Mouse (Mus musculus): ENCODE measurements at regions not wholly inside any gene's neighbourhood (a gene's known extent, or its start where the extent isn't known, plus 50 kb on each side); places are given as distances from the start of the nearest gene placed in this dataset.
A peak's percentile ranks its signal among the peaks of the same experiment; 100 is the strongest.

- H3K4me1 ChIP-seq (ENCODE audit: control insufficient read depth, insufficient read depth, low read length), result no peaks in the 10 kb centered on the region; the same call in 1 of the 2 replicates
- no peak overlapping the region for H3K4me3 ChIP-seq (ENCODE audit: low read depth, low read length)
- H3K4me2 ChIP-seq (ENCODE audit: low read depth, low read length), result no peak overlapping the region
- H3K27me3 ChIP-seq (replicated peaks; ENCODE audit: control insufficient read depth, insufficient read depth, low read length), result no peaks in the 10 kb centered on the region
- no peak overlapping the region for H3K9ac ChIP-seq (ENCODE audit: low read depth, low read length)
- H3K36me3 ChIP-seq (ENCODE audit: control insufficient read depth, insufficient read depth, low read length), result no peaks in the 10 kb centered on the region
- no peaks in the 10 kb centered on the region for H3K9me3 ChIP-seq (ENCODE audit: control insufficient read depth, low read length)
- H3K27ac ChIP-seq (replicated peaks; ENCODE audit: low read depth, low read length), result no peak overlapping the region
- ATAC-seq (ENCODE audit: low read depth) (no peak), DNase-seq (ENCODE audit: low spot score) (no peak)
- 42% methylated on average over 5 of the region's 5 CpGs for WGBS
Measured at GRCm38 (mm10) chr2:75564809-75565208, 94.3 kb upstream of the Hnrnpa3 start.

- no peak for ATAC-seq (ENCODE audit: low read depth)
- no peak overlapping the region for H3K4me2 ChIP-seq (ENCODE audit: low read depth, low read length)
Measured at GRCm38 (mm10) chr2:75567131-75567530, 91.9 kb upstream of the Hnrnpa3 start.

GRCm38 (mm10) chr2:75569756-75570155, 89.3 kb upstream of the Hnrnpa3 start:
- Histone ChIP-seq H3K4me2 (ENCODE audit: low read depth, low read length) (no peak overlapping the region), H3K36me3 (ENCODE audit: control insufficient read depth, insufficient read depth, low read length) (no peaks in the 10 kb centered on the region), H3K4me3 (ENCODE audit: low read depth, low read length) (no peak overlapping the region), H3K27me3 (replicated peaks; ENCODE audit: control insufficient read depth, insufficient read depth, low read length) (no peaks in the 10 kb centered on the region), H3K4me1 (ENCODE audit: control insufficient read depth, insufficient read depth, low read length) (no peaks in the 10 kb centered on the region), H3K27ac (replicated peaks; ENCODE audit: low read depth, low read length) (no peak overlapping the region), H3K9me3 (ENCODE audit: control insufficient read depth, low read length) (no peaks in the 10 kb centered on the region), H3K9ac (ENCODE audit: low read depth, low read length) (no peak overlapping the region)
- ATAC-seq (ENCODE audit: low read depth), result no peak
- WGBS, result 83% methylated on average over 6 of the region's 6 CpGs
- no peak for DNase-seq (ENCODE audit: low spot score)

More at GRCm38 (mm10) chr2:75567131-75567530, 91.9 kb upstream of the Hnrnpa3 start:
- no peaks in the 10 kb centered on the region for H3K4me1 ChIP-seq (ENCODE audit: control insufficient read depth, insufficient read depth, low read length)
- H3K36me3 ChIP-seq (ENCODE audit: control insufficient read depth, insufficient read depth, low read length), result no peaks in the 10 kb centered on the region
- H3K4me3 ChIP-seq (ENCODE audit: low read depth, low read length), result no peak overlapping the region
- H3K9ac ChIP-seq (ENCODE audit: low read depth, low read length), result no peak overlapping the region
- H3K27me3 ChIP-seq (replicated peaks; ENCODE audit: control insufficient read depth, insufficient read depth, low read length), result no peaks in the 10 kb centered on the region
- WGBS, result 81% methylated on average over 4 of the region's 4 CpGs
- no peak for DNase-seq (ENCODE audit: low spot score)
- H3K9me3 ChIP-seq (ENCODE audit: control insufficient read depth, low read length), result no peaks in the 10 kb centered on the region
- H3K27ac ChIP-seq (replicated peaks; ENCODE audit: low read depth, low read length), result no peak overlapping the region

GRCm38 (mm10) chr2:75570246-75570645, 88.8 kb upstream of the Hnrnpa3 start:
- WGBS, result 65% methylated on average over 2 of the region's 2 CpGs
- Histone ChIP-seq H3K27ac (replicated peaks; ENCODE audit: low read depth, low read length) (no peak overlapping the region), H3K36me3 (ENCODE audit: control insufficient read depth, insufficient read depth, low read length) (no peaks in the 10 kb centered on the region), H3K4me3 (ENCODE audit: low read depth, low read length) (no peak overlapping the region), H3K4me2 (ENCODE audit: low read depth, low read length) (no peak overlapping the region), H3K4me1 (ENCODE audit: control insufficient read depth, insufficient read depth, low read length) (no peaks in the 10 kb centered on the region), H3K9me3 (ENCODE audit: control insufficient read depth, low read length) (no peaks in the 10 kb centered on the region), H3K9ac (ENCODE audit: low read depth, low read length) (no peak overlapping the region), H3K27me3 (replicated peaks; ENCODE audit: control insufficient read depth, insufficient read depth, low read length) (no peaks in the 10 kb centered on the region)
- no peak for DNase-seq (ENCODE audit: low spot score)
- no peak for ATAC-seq (ENCODE audit: low read depth)

- Histone ChIP-seq H3K9ac (ENCODE audit: low read depth, low read length) (peak overlapping the region; percentile 55), H3K9me3 (ENCODE audit: control insufficient read depth, low read length) (no peaks in the 10 kb centered on the region), H3K36me3 (ENCODE audit: control insufficient read depth, insufficient read depth, low read length) (no peaks in the 10 kb centered on the region), H3K27ac (replicated peaks; ENCODE audit: low read depth, low read length) (no peak overlapping the region), H3K27me3 (replicated peaks; ENCODE audit: control insufficient read depth, insufficient read depth, low read length) (peaks cover 13% of the 10 kb centered on the region), H3K4me2 (ENCODE audit: low read depth, low read length) (peak overlapping the region; percentile 68), H3K4me3 (ENCODE audit: low read depth, low read length) (peak overlapping the region; percentile 36), H3K4me1 (ENCODE audit: control insufficient read depth, insufficient read depth, low read length) (peaks cover 11% of the 10 kb centered on the region)
- WGBS, result 2% methylated on average over 16 of the region's 16 CpGs
- peak; percentile 90 for DNase-seq (ENCODE audit: low spot score)
- peak; percentile 79 for ATAC-seq (ENCODE audit: low read depth)
Measured at GRCm38 (mm10) chr2:75584975-75585374, 74.1 kb upstream of the Hnrnpa3 start.

GRCm38 (mm10) chr2:75588572-75588971, 70.5 kb upstream of the Hnrnpa3 start:
- DNase-seq (ENCODE audit: low spot score), result peak; percentile 87
- no peaks in the 10 kb centered on the region for H3K9me3 ChIP-seq (ENCODE audit: control insufficient read depth, low read length)
- H3K27me3 ChIP-seq (replicated peaks; ENCODE audit: control insufficient read depth, insufficient read depth, low read length), result peaks cover 31% of the 10 kb centered on the region

GRCm38 (mm10) chr2:75589452-75589851, 69.6 kb upstream of the Hnrnpa3 start:
- H3K4me3 ChIP-seq (ENCODE audit: low read depth, low read length), result peak overlapping the region; percentile 13
- H3K9me3 ChIP-seq (ENCODE audit: control insufficient read depth, low read length), result no peaks in the 10 kb centered on the region
- peak overlapping the region; percentile 42 for H3K4me2 ChIP-seq (ENCODE audit: low read depth, low read length)
- peak; percentile 75 for ATAC-seq (ENCODE audit: low read depth)
- H3K27me3 ChIP-seq (replicated peaks; ENCODE audit: control insufficient read depth, insufficient read depth, low read length), result peaks cover 33% of the 10 kb centered on the region
- 7% methylated on average over 19 of the region's 19 CpGs for WGBS
- no peak overlapping the region for H3K27ac ChIP-seq (replicated peaks; ENCODE audit: low read depth, low read length)
- DNase-seq (ENCODE audit: low spot score), result peak; percentile 81
- H3K36me3 ChIP-seq (ENCODE audit: control insufficient read depth, insufficient read depth, low read length), result no peaks in the 10 kb centered on the region
- H3K4me1 ChIP-seq (ENCODE audit: control insufficient read depth, insufficient read depth, low read length), result peaks cover 13% of the 10 kb centered on the region
- no peak overlapping the region for H3K9ac ChIP-seq (ENCODE audit: low read depth, low read length)

More at GRCm38 (mm10) chr2:75588572-75588971, 70.5 kb upstream of the Hnrnpa3 start:
- no peak overlapping the region for H3K9ac ChIP-seq (ENCODE audit: low read depth, low read length)
- H3K27ac ChIP-seq (replicated peaks; ENCODE audit: low read depth, low read length), result no peak overlapping the region
- 0 out of 2 replicates have a peak, but pooled peaks have one; percentile 31 for ATAC-seq (ENCODE audit: low read depth)
- no peaks in the 10 kb centered on the region for H3K36me3 ChIP-seq (ENCODE audit: control insufficient read depth, insufficient read depth, low read length)
- no peak overlapping the region for H3K4me3 ChIP-seq (ENCODE audit: low read depth, low read length)
- 0% methylated on average over 6 of the region's 6 CpGs for WGBS
- H3K4me1 ChIP-seq (ENCODE audit: control insufficient read depth, insufficient read depth, low read length), result peaks cover 13% of the 10 kb centered on the region
- H3K4me2 ChIP-seq (ENCODE audit: low read depth, low read length), result no peak overlapping the region

- H3K27me3 ChIP-seq (replicated peaks; ENCODE audit: control insufficient read depth, insufficient read depth, low read length), result peaks cover 33% of the 10 kb centered on the region
- peak; percentile 55; the same call in 1 of the 2 replicates for ATAC-seq (ENCODE audit: low read depth)
- H3K27ac ChIP-seq (replicated peaks; ENCODE audit: low read depth, low read length), result no peak overlapping the region
- H3K36me3 ChIP-seq (ENCODE audit: control insufficient read depth, insufficient read depth, low read length), result no peaks in the 10 kb centered on the region
- 0 out of 2 replicates have a peak overlapping the region, but pooled peaks have one; percentile 13 for H3K4me3 ChIP-seq (ENCODE audit: low read depth, low read length)
- H3K4me1 ChIP-seq (ENCODE audit: control insufficient read depth, insufficient read depth, low read length), result peaks cover 8% of the 10 kb centered on the region
- no peaks in the 10 kb centered on the region for H3K9me3 ChIP-seq (ENCODE audit: control insufficient read depth, low read length)
- peak; percentile 90 for DNase-seq (ENCODE audit: low spot score)
- peak overlapping the region; percentile 42 for H3K4me2 ChIP-seq (ENCODE audit: low read depth, low read length)
- H3K9ac ChIP-seq (ENCODE audit: low read depth, low read length), result no peak overlapping the region
- 4% methylated on average over 10 of the region's 10 CpGs for WGBS
Measured at GRCm38 (mm10) chr2:75590175-75590574, 68.9 kb upstream of the Hnrnpa3 start.

GRCm38 (mm10) chr2:75600511-75600910, 58.5 kb upstream of the Hnrnpa3 start:
- 69% methylated on average over 5 of the region's 5 CpGs for WGBS
- ATAC-seq (ENCODE audit: low read depth), result no peak
- Histone ChIP-seq H3K9me3 (ENCODE audit: control insufficient read depth, low read length) (no peaks in the 10 kb centered on the region), H3K4me2 (ENCODE audit: low read depth, low read length) (no peak overlapping the region), H3K9ac (ENCODE audit: low read depth, low read length) (no peak overlapping the region), H3K4me3 (ENCODE audit: low read depth, low read length) (no peak overlapping the region), H3K4me1 (ENCODE audit: control insufficient read depth, insufficient read depth, low read length) (no peaks in the 10 kb centered on the region), H3K27ac (replicated peaks; ENCODE audit: low read depth, low read length) (no peak overlapping the region), H3K27me3 (replicated peaks; ENCODE audit: control insufficient read depth, insufficient read depth, low read length) (no peaks in the 10 kb centered on the region), H3K36me3 (ENCODE audit: control insufficient read depth, insufficient read depth, low read length) (no peaks in the 10 kb centered on the region)
- no peak for DNase-seq (ENCODE audit: low spot score)
